Mouse (Mus musculus) intestine, postnatal 0 days (tissue): ENCODE results near the gene Cd151. TPM values are rescaled to one million over a fixed set of nuclear protein-coding genes. Genes with fewer than 3 reads are reported as not detected.

ENCODE experiments used
- ATAC-seq: fragments of 200-750 bp; cut with Nextera tagmentation; 2 replicates; pipeline ENCODE4 v1.8.0; 2017; ENCODE audit warnings: mild to moderate bottlenecking, moderate TSS enrichment, moderate library complexity
- H3K27ac ChIP-seq: fragments of 300-500 bp; sonication (generic); 2 replicates; pipeline ENCODE4 v1.5.1; 2014; ENCODE audit warnings: mild to moderate bottlenecking, low read depth, low read length, moderate library complexity
- H3K27me3 ChIP-seq: fragments of 300-500 bp; sonication (generic); replicated peaks from 2 replicates; pipeline ENCODE4 v1.6.1; 2014; ENCODE audit warnings: low read length, mixed read lengths; ENCODE audit not compliant: control insufficient read depth, insufficient read depth
- H3K36me3 ChIP-seq: fragments of 300-500 bp; sonication (generic); 2 replicates; pipeline ENCODE4 v1.6.1; 2014; ENCODE audit warnings: mild to moderate bottlenecking, moderate library complexity; ENCODE audit not compliant: control insufficient read depth, insufficient read depth
- H3K4me1 ChIP-seq: fragments of 300-500 bp; sonication (generic); replicated peaks from 2 replicates; pipeline ENCODE4 v1.6.1; 2014; ENCODE audit warnings: antibody characterized with exemption, low read length, mixed read lengths; ENCODE audit not compliant: control insufficient read depth, insufficient read depth
- H3K4me2 ChIP-seq: fragments of 300-500 bp; sonication (generic); replicated peaks from 2 replicates; pipeline ENCODE4 v1.6.1; 2014; ENCODE audit warnings: low read depth, mild to moderate bottlenecking, moderate library complexity
- H3K4me3 ChIP-seq: fragments of 300-500 bp; sonication (generic); 2 replicates; pipeline ENCODE4 v1.5.1; 2014; ENCODE audit warnings: low read depth, low read length
- H3K9ac ChIP-seq: fragments of 300-500 bp; sonication (generic); 2 replicates; pipeline ENCODE4 v1.6.1; 2014; ENCODE audit warnings: mild to moderate bottlenecking, low read depth, low read length
- H3K9me3 ChIP-seq: fragments of 300-500 bp; sonication (generic); 2 replicates; pipeline ENCODE4 v1.6.1; 2016; ENCODE audit warnings: mixed run types; ENCODE audit not compliant: control insufficient read depth
- CTCF ChIP-seq: sonication (generic); IDR thresholded peaks from 2 replicates; pipeline ENCODE4 v1.5.1; 2016; ENCODE audit warnings: low read depth, mild to moderate bottlenecking, control low read depth, antibody characterized with exemption, moderate library complexity
- WGBS: fragments of 180-500 bp; shearing (Covaris S2); extraction: QIAGEN DNeasy Blood & Tissue Kit; methylation state at CpG from one replicate; pipeline ENCODE4 v1.1.7; 2014; 5-methylcytosine and 5-hydroxymethylcytosine counted together
- polyA plus RNA-seq: library from polyadenylated mRNA; unstranded; fragments of >200 nt; fragmentation: Nextera tagmentation; extraction: Ambion mirVana; gene quantifications from 2 replicates; pipeline ENCODE4 v1.2.1, GENCODE M21; 2015

Gene Cd151
- polyA plus RNA-seq, 1 experiment from 2014 or later: 29.3 TPM

DNA sequence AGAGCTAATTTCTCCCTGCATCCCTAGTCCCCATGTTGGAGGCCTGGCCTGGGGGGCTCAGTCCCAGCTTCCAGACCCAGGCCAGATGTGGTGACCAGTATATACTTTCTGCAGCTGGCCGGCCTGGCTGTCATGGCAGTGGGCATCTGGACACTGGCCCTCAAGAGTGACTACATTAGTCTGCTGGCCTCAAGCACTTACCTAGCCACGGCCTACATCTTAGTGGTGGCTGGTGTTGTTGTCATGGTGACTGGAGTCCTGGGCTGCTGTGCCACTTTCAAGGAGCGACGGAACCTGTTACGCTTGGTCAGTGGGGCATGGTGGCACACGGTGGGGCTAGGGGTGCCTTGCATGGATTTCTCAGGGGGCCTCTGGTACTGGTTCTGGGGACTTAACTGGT, 2.2 kb downstream of the Cd151 start:
- Histone ChIP-seq H3K27ac (peak overlapping the region; percentile 73), H3K36me3 (peaks cover 31% of the 10 kb centered on the region), H3K4me2 (peak overlapping the region; percentile 80), H3K4me3 (peak overlapping the region; percentile 66; the same call in 1 of the 2 replicates), H3K9ac (peak overlapping the region; percentile 26; the same call in 1 of the 2 replicates), H3K27me3 (peaks cover 8% of the 10 kb centered on the region), H3K9me3 (no peaks in the 10 kb centered on the region), H3K4me1 (peaks cover 18% of the 10 kb centered on the region)
- TF ChIP-seq CTCF: no peak
- no peak for ATAC-seq
- 83% methylated on average over 6 of the region's 6 CpGs for WGBS

DNA sequence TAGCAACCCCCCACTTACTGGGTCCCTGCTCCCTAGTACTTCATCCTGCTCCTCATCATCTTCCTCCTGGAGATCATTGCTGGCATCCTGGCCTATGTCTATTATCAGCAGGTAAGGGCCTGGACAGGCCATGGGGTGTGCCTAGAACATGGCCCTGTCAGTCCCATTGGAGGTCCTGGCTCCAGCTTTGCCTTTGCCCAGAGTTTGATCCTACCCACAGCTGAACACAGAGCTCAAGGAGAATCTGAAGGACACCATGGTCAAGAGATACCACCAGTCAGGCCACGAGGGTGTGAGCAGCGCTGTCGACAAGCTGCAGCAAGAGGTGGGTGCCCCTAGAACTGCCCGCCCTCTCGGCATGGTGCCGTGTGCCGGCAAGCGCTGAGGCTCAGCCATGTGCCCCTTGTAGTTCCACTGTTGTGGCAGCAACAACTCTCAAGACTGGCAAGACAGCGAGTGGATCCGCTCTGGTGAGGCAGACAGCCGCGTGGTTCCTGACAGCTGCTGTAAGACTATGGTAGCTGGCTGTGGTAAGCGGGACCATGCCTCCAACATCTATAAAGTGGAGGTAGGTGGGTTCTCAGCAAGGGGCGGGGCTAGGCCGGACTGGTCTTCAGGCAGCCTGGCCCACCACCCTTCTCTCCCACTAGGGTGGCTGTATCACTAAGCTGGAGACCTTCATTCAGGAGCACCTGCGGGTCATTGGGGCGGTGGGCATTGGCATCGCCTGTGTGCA, 2.9 kb downstream of the Cd151 start:
- H3K9ac ChIP-seq: no peak overlapping the region

DNA sequence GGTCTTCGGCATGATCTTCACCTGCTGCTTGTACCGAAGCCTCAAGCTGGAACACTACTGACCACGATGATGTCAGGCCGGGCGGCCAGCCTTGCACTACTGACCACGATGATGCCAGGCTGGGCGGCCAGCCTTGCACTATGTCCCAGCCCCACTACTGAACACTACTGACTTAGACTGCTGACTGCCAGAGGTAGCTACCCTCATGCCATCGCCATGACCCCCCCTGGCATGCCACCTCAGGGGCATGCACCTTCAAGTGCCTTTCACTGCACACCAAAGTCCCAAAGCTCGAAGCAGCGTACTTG, 3.4 kb downstream of the Cd151 start:
- TF ChIP-seq CTCF: no peak
- ATAC-seq: no peak
- WGBS: 88% methylated on average over 10 of the region's 10 CpGs
- H3K27me3 ChIP-seq: no peaks in the 10 kb centered on the region
- no peak overlapping the region for H3K4me3 ChIP-seq
- H3K4me2 ChIP-seq: no peak overlapping the region
- no peak overlapping the region for H3K9ac ChIP-seq
- H3K36me3 ChIP-seq: peaks cover 31% of the 10 kb centered on the region
- H3K4me1 ChIP-seq: peaks cover 20% of the 10 kb centered on the region
- no peaks in the 10 kb centered on the region for H3K9me3 ChIP-seq
- H3K27ac ChIP-seq: no peak overlapping the region

More for the DNA sequence above, 2.9 kb downstream of the Cd151 start:
- H3K27me3 ChIP-seq: 0 out of 2 replicates have a peak, but pooled peaks cover under 1% of the 10 kb centered on the region
- TF ChIP-seq CTCF: no peak
- H3K4me1 ChIP-seq: peaks cover 20% of the 10 kb centered on the region
- peak overlapping the region; percentile 73; the same call in 1 of the 2 replicates for H3K27ac ChIP-seq
- H3K9me3 ChIP-seq: no peaks in the 10 kb centered on the region
- no peak overlapping the region for H3K4me3 ChIP-seq
- no peak for ATAC-seq
- WGBS: 93% methylated on average over 18 of the region's 18 CpGs
- H3K36me3 ChIP-seq: peaks cover 31% of the 10 kb centered on the region
- no peak overlapping the region for H3K4me2 ChIP-seq

DNA sequence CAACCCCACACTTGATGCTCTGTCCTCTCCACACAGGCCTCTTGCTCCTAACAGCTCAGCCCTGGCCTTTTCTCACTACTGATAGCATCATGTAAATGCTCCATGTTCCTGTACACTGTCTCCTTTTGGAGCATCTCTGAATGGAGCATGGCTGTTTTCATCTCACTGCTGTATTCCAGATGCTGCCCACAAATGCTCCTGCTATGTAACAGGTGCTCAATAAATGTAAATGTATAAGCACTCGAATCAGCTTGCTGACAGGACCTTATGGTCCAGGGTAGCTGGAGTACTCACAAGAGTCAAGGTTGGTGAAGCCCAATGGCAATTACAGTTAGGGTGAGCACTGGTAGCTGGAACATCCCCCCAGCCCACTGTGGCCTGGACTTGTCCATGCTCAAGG, 4.0 kb downstream of the Cd151 start:
- Histone ChIP-seq H3K4me2 (no peak overlapping the region), H3K4me3 (no peak overlapping the region), H3K36me3 (peaks cover 31% of the 10 kb centered on the region), H3K27ac (no peak overlapping the region), H3K9ac (no peak overlapping the region), H3K9me3 (no peaks in the 10 kb centered on the region), H3K4me1 (peaks cover 22% of the 10 kb centered on the region), H3K27me3 (no peaks in the 10 kb centered on the region)
- no peak for ATAC-seq
- 86% methylated on average over 1 of the region's 1 CpGs for WGBS
- TF ChIP-seq CTCF: no peak

DNA sequence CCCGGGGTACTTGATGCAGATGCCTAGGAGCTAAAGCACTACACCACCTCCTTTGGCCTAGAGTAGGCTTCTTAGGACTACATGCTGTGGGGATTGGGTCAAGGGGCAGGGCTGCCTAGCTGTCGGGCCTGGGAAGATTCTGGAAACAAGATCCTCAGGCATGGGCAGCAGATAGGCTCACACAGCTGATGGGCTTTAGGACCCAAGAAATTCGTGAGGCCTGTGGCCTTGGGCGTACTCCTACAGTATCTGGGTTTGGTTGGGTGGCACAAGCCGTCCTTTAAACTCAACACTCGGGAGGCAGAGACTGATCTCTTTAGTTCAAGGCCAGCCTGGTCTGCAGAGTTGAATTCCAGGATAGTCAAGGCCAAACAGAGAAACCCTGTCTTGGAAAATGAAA, 5.0 kb downstream of the Cd151 start:
- TF ChIP-seq CTCF: no peak
- peaks cover 31% of the 10 kb centered on the region for H3K36me3 ChIP-seq
- ATAC-seq: no peak
- H3K27ac ChIP-seq: no peak overlapping the region; the same call in 1 of the 2 replicates
- WGBS: 68% methylated on average over 6 of the region's 6 CpGs
- H3K9me3 ChIP-seq: no peaks in the 10 kb centered on the region
- peaks cover 23% of the 10 kb centered on the region for H3K4me1 ChIP-seq
- no peak overlapping the region for H3K4me3 ChIP-seq
- H3K9ac ChIP-seq: no peak overlapping the region
- H3K27me3 ChIP-seq: no peaks in the 10 kb centered on the region
- no peak overlapping the region for H3K4me2 ChIP-seq

DNA sequence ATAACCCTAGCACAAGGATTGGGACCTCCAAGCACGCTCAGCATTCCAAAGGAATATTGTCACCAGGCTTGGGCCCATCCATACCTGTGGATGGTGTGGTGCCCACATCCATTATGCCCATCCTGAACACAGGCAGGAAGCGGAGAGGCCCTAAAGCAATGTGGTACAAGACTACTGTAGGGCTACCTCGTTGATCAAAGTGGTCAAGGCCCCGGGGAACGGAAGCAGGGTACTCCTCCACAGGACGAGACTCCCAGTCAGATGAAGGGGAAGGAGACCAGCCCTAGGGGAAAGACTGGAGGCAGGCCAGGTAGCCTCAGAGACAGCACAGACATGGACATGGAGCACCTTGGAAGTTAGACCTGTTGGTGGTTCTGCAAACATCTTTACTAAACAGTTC, 5.6 kb downstream of the Cd151 start:
- Histone ChIP-seq H3K27me3 (no peaks in the 10 kb centered on the region), H3K4me3 (no peak overlapping the region), H3K36me3 (peaks cover 31% of the 10 kb centered on the region), H3K9ac (no peak overlapping the region), H3K9me3 (no peaks in the 10 kb centered on the region), H3K27ac (no peak overlapping the region), H3K4me1 (peaks cover 23% of the 10 kb centered on the region), H3K4me2 (no peak overlapping the region)
- ATAC-seq: no peak
- no peak for TF ChIP-seq CTCF
- 82% methylated on average over 6 of the region's 6 CpGs for WGBS

GRCm38 (mm10) chr7:141474160-141474559, 7.0 kb downstream of the Cd151 start:
- WGBS: 6% methylated on average over 5 of the region's 5 CpGs
- H3K4me3 ChIP-seq: peak overlapping the region; percentile 62
- no peak for TF ChIP-seq CTCF
- no peaks in the 10 kb centered on the region for H3K27me3 ChIP-seq
- H3K9ac ChIP-seq: peak overlapping the region; percentile 59
- H3K27ac ChIP-seq: no peak overlapping the region
- ATAC-seq: no peak
- peaks cover 31% of the 10 kb centered on the region for H3K36me3 ChIP-seq
- H3K9me3 ChIP-seq: no peaks in the 10 kb centered on the region
- peak overlapping the region; percentile 98 for H3K4me2 ChIP-seq
- H3K4me1 ChIP-seq: peaks cover 14% of the 10 kb centered on the region
